Mouse (Mus musculus): Measurements from ENCODE around the gene Ppp1r3c. TPM values are rescaled to one million over a fixed set of nuclear protein-coding genes. Genes with fewer than 3 reads are reported as not detected.

Gene Ppp1r3c
- total and polyA plus RNA-seq, 3 experiments = not detected

DNA sequence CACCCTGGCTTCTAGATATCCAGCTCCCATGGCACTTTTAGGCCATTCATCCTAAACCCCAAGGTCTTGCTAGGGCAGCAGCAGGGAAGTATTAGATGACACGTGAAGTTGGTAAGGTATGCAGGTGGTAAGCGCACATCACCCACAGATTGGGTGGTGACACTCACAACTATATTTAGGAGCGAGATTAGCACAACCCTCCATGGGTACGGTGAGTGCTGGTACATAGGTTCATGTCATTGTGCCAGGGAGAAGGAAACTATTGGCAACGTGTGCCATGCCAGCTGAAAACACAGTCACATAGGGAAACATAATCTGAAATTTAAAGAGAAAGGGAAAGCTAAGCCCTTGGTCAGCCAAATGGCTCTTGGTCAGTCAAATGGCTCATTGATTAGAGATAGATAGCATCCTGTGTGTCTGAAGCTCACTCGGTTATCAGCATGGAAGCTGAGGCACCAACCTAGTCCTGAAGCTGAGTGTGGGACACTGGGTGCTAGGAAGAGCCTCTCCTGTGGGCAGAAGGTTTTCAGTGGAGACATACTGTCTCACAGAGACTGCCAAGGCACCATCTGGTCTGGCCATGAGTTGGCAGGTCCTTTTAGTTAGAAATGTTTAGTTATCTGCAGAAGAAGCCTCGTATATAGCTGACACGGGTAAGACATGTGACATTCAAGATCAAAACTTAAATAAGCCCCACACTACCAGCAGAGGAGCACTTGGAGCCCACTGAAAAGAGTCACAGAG lies 37.4 kb upstream of the Ppp1r3c start:
- H3K9ac ChIP-seq (ENCODE audit: control insufficient read depth, low read depth, low read length, poor library complexity, severe bottlenecking) = no peak overlapping the region
- H3K79me2 ChIP-seq (ENCODE audit: control insufficient read depth, insufficient read depth, low read length, poor library complexity) = no peaks in the 10 kb centered on the region
- H3K27me3 ChIP-seq (ENCODE audit: control insufficient read depth in 1 of 2, insufficient read depth in 2 of 2, low read length in 2 of 2) = no peaks in the 10 kb centered on the region
- TF ChIP-seq ELF1 (IDR thresholded peaks at IDR 0.05; ENCODE audit: low read depth, low read length) (no peak), MEF2A (IDR thresholded peaks at IDR 0.05; ENCODE audit: extremely low read depth, insufficient replicate concordance, low read depth, low read length, poor library complexity, severe bottlenecking) (no peak), TBP (IDR thresholded peaks at IDR 0.05; ENCODE audit: low read depth, low read length) (no peak), SIN3A (IDR thresholded peaks at IDR 0.05; ENCODE audit: low read length) (no peak), MAZ (IDR thresholded peaks at IDR 0.05; ENCODE audit: low read depth, low read length) (no peak), ZNF384 (IDR thresholded peaks at IDR 0.05; ENCODE audit: low read depth, low read length) (no peak), USF2 (IDR thresholded peaks at IDR 0.05; ENCODE audit: borderline replicate concordance in 1 of 2, insufficient read depth in 1 of 2, low read depth in 1 of 2, low read length in 2 of 2) (no peak), MYC (IDR thresholded peaks at IDR 0.05; ENCODE audit: low read depth, low read length) (no peak), GATA1 (IDR thresholded peaks at IDR 0.05; ENCODE audit: low read depth, low read length) (no peak), KAT2A (conservative IDR thresholded peaks at IDR 0.05; ENCODE audit: low read depth, low read length) (no peak), HCFC1 (IDR thresholded peaks at IDR 0.05; ENCODE audit: low read depth, low read length) (no peak), ZC3H11A (IDR thresholded peaks at IDR 0.05; ENCODE audit: low read depth, low read length) (no peak), TAL1 (IDR thresholded peaks at IDR 0.05; ENCODE audit: low read length) (no peak)
- no peaks in the 10 kb centered on the region for H3K36me3 ChIP-seq (ENCODE audit: control insufficient read depth in 1 of 2, insufficient read depth in 2 of 2, low read length in 2 of 2)
- no peak overlapping the region for H3K27ac ChIP-seq (ENCODE audit: control insufficient read depth, low read depth, low read length)
- no peaks in the 10 kb centered on the region for H3K9me3 ChIP-seq (replicated peaks; ENCODE audit: insufficient read depth, low read length)
- H3K4me3 ChIP-seq (ENCODE audit: control insufficient read depth in 1 of 2, insufficient read depth in 1 of 2, low read depth in 2 of 2, low read length in 2 of 2) = no peak overlapping the region
- no peak for DNase-seq (ENCODE audit: low read depth, low spot score)
- H3K4me1 ChIP-seq (ENCODE audit: control insufficient read depth in 1 of 2, insufficient read depth in 2 of 2, low read length in 2 of 2) = no peaks in the 10 kb centered on the region

- no peaks in the 10 kb centered on the region for H3K4me1 ChIP-seq (ENCODE audit: control insufficient read depth in 1 of 2, insufficient read depth in 2 of 2, low read length in 2 of 2)
- TF ChIP-seq MAFK (IDR thresholded peaks at IDR 0.05; ENCODE audit: borderline replicate concordance, low read depth, low read length) = no peak
- no peak for TF ChIP-seq TCF12 (IDR thresholded peaks at IDR 0.05; ENCODE audit: low read depth, low read length)
- no peak for TF ChIP-seq ZNF384 (IDR thresholded peaks at IDR 0.05; ENCODE audit: low read depth, low read length)
- TF ChIP-seq POLR2AphosphoS2 (IDR thresholded peaks at IDR 0.05; ENCODE audit: low read length) = no peak
- no peak for TF ChIP-seq MYB (IDR thresholded peaks at IDR 0.05; ENCODE audit: low read depth, low read length)
- no peak for TF ChIP-seq RCOR1 (IDR thresholded peaks at IDR 0.05; ENCODE audit: low read depth, low read length)
- TF ChIP-seq KAT2A (conservative IDR thresholded peaks at IDR 0.05; ENCODE audit: low read depth, low read length) = no peak
- TF ChIP-seq NELFE (IDR thresholded peaks at IDR 0.05; ENCODE audit: low read depth, low read length) = no peak
- no peak for TF ChIP-seq BHLHE40 (IDR thresholded peaks at IDR 0.05; ENCODE audit: borderline replicate concordance, low read depth, low read length)
- TF ChIP-seq ELF1 (IDR thresholded peaks at IDR 0.05; ENCODE audit: low read depth, low read length) = no peak
- TF ChIP-seq GATA1 (IDR thresholded peaks at IDR 0.05; ENCODE audit: low read depth, low read length) = no peak
- no peak for TF ChIP-seq RAD21 (IDR thresholded peaks at IDR 0.05; ENCODE audit: low read depth, low read length)
- TF ChIP-seq USF2 (IDR thresholded peaks at IDR 0.05; ENCODE audit: borderline replicate concordance in 1 of 2, insufficient read depth in 1 of 2, low read depth in 1 of 2, low read length in 2 of 2) = no peak
- TF ChIP-seq EP300 (IDR thresholded peaks at IDR 0.05; ENCODE audit: low read depth in 1 of 2, low read length in 2 of 2) = no peak
- TF ChIP-seq MAZ (IDR thresholded peaks at IDR 0.05; ENCODE audit: low read depth, low read length) = no peak
- TF ChIP-seq CHD2 (IDR thresholded peaks at IDR 0.05; ENCODE audit: low read length) = no peak
- no peak for TF ChIP-seq SIN3A (IDR thresholded peaks at IDR 0.05; ENCODE audit: low read length)
Observed at GRCm38 (mm10) chr19:36768084-36768483, 31.6 kb upstream of the Ppp1r3c start.

More at GRCm38 (mm10) chr19:36768084-36768483, 31.6 kb upstream of the Ppp1r3c start:
- H3K36me3 ChIP-seq (ENCODE audit: control insufficient read depth in 1 of 2, insufficient read depth in 2 of 2, low read length in 2 of 2) = no peaks in the 10 kb centered on the region; a peak in 2 of 4 replicates
- H3K4me3 ChIP-seq (ENCODE audit: control insufficient read depth in 1 of 2, insufficient read depth in 1 of 2, low read depth in 2 of 2, low read length in 2 of 2) = no peak overlapping the region
- no peak overlapping the region for H3K27ac ChIP-seq (ENCODE audit: control insufficient read depth, low read depth, low read length)
- H3K9ac ChIP-seq (ENCODE audit: control insufficient read depth, low read depth, low read length, poor library complexity, severe bottlenecking) = no peak overlapping the region
- no peak for DNase-seq (ENCODE audit: low read depth, low spot score)
- no peaks in the 10 kb centered on the region for H3K9me3 ChIP-seq (replicated peaks; ENCODE audit: insufficient read depth, low read length)
- H3K79me2 ChIP-seq (ENCODE audit: control insufficient read depth, insufficient read depth, low read length, poor library complexity) = no peaks in the 10 kb centered on the region
- no peaks in the 10 kb centered on the region for H3K27me3 ChIP-seq (ENCODE audit: control insufficient read depth in 1 of 2, insufficient read depth in 2 of 2, low read length in 2 of 2)
